Mouse (Mus musculus) testis, adult 2 months (tissue): ENCODE results near the gene Tcf7.

Source experiments
- CTCF ChIP-seq: fragments of 200-500 bp; IDR thresholded peaks from 2 replicates; pipeline ENCODE4 v1.5.1; 2012; ENCODE audit warnings: low read depth, mild to moderate bottlenecking, inconsistent platforms, low read length, moderate library complexity; ENCODE audit not compliant: control insufficient read depth, insufficient read depth, insufficient replicate concordance
- POLR2A ChIP-seq: fragments of 200-500 bp; IDR thresholded peaks from 2 replicates; pipeline ENCODE4 v1.6.1; 2012; ENCODE audit warnings: low read depth, mild to moderate bottlenecking, inconsistent platforms, low read length, moderate library complexity; ENCODE audit not compliant: control insufficient read depth

- TF ChIP-seq POLR2A (no peak), CTCF (no peak)
These were observed 417 bp downstream of the Tcf7 start for GRCm38 (mm10) chr11:52282420-52282773.
